Mouse (Mus musculus) heart, embryonic 13.5 days (tissue): ENCODE measurements around the gene Btg3. TPM values are rescaled to one million over a fixed set of nuclear protein-coding genes. Genes with fewer than 3 reads are reported as not detected.
A peak's percentile ranks its signal among the peaks of the same experiment; 100 is the strongest.

Source experiments
- ATAC-seq: fragments of 200-750 bp; cut with Nextera tagmentation; 2 replicates; pipeline ENCODE4 v1.8.0; 2017; ENCODE audit warnings: moderate TSS enrichment; ENCODE audit not compliant: insufficient number of reproducible peaks, low FRiP score, low TSS enrichment; ENCODE audit errors: extremely low read depth
- H3K27ac ChIP-seq: fragments of 300-500 bp; sonication (generic); replicated peaks from 2 replicates; pipeline ENCODE4 v1.5.1; 2015; ENCODE audit warnings: moderate library complexity, mild to moderate bottlenecking, inconsistent platforms
- H3K27me3 ChIP-seq: fragments of 300-500 bp; sonication (generic); replicated peaks from 2 replicates; pipeline ENCODE4 v1.6.1; 2015; ENCODE audit warnings: mild to moderate bottlenecking, inconsistent platforms
- H3K36me3 ChIP-seq: fragments of 300-500 bp; sonication (generic); 2 replicates; pipeline ENCODE4 v1.6.1; 2015; ENCODE audit warnings: mild to moderate bottlenecking, inconsistent platforms
- H3K4me1 ChIP-seq: fragments of 300-500 bp; sonication (generic); 2 replicates; pipeline ENCODE4 v1.6.1; 2015; ENCODE audit warnings: inconsistent platforms
- H3K4me2 ChIP-seq: fragments of 300-500 bp; sonication (generic); 2 replicates; pipeline ENCODE4 v1.6.1; 2015; ENCODE audit warnings: inconsistent platforms, mild to moderate bottlenecking, moderate library complexity
- H3K4me3 ChIP-seq: fragments of 300-500 bp; sonication (generic); 2 replicates; pipeline ENCODE4 v1.5.1; 2015; ENCODE audit warnings: moderate library complexity, mild to moderate bottlenecking, inconsistent platforms
- H3K9ac ChIP-seq: fragments of 300-500 bp; sonication (generic); 2 replicates; pipeline ENCODE4 v1.6.1; 2015; ENCODE audit warnings: inconsistent platforms, mild to moderate bottlenecking, moderate library complexity
- H3K9me3 ChIP-seq: fragments of 300-500 bp; sonication (generic); 2 replicates; pipeline ENCODE4 v1.6.1; 2016; ENCODE audit warnings: inconsistent platforms
- WGBS: fragments of 180-500 bp; shearing (Covaris S2); methylation state at CpG from one replicate; pipeline ENCODE4 v1.1.7; 2015; ENCODE audit warnings: mixed read lengths; 5-methylcytosine and 5-hydroxymethylcytosine counted together
- polyA plus RNA-seq: library from polyadenylated mRNA; unstranded; fragments of >200 nt; fragmentation: Nextera tagmentation; extraction: Ambion mirVana; gene quantifications from 2 replicates; pipeline ENCODE4 v1.2.1, GENCODE M21; 2015

Btg3 gene
- polyA plus RNA-seq, 1 experiment from 2014 or later = 64.5 TPM

DNA sequence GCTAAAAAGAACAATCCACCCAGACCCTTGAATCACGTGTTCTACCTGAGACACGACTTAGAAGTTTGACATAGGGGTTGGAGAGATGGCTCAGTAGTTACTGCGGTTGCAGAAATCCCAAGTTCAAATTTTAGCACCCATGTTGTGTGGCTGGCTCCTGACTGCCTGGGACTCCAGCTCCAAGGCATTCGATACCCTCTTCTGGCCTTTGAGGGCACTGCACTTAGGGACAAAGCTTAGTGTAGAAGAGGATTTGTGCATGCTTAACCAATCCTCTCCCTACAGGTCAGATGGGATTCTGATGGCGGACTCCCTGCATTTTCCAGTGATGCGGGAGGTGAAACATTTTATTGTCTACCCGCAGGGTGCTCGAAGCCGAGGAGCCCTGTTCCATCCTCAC is 60.1 kb downstream of the Btg3 start:
- 69% methylated on average over 9 of the region's 9 CpGs for WGBS
- no peak overlapping the region for H3K9ac ChIP-seq
- H3K27me3 ChIP-seq = no peaks in the 10 kb centered on the region
- no peak overlapping the region; the same call in 1 of the 2 replicates for H3K27ac ChIP-seq
- no peak overlapping the region for H3K4me2 ChIP-seq
- H3K9me3 ChIP-seq = no peaks in the 10 kb centered on the region
- no peak for ATAC-seq
- H3K4me3 ChIP-seq = no peak overlapping the region
- 0 out of 2 replicates have a peak, but pooled peaks cover 2% of the 10 kb centered on the region for H3K36me3 ChIP-seq
- peaks cover 76% of the 10 kb centered on the region for H3K4me1 ChIP-seq

DNA sequence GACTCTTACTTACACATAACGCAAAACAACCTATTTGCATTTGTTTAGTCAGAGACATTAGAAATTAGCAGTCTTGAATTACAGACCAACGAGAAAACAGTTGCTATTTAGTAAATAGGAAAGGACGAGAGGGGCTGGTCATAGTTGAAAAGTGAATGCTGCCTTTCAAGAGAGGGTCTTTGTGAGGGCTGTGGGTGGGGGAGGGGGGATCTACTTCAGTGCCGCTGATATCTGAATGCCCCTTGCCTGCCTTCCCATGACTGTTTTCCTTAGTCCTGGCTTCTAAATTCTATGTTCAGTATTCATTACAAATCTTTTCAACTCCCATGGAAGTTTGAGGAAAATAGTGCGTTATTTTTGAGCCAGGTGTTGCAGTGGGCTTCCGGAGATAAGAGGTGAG is 63.0 kb downstream of the Btg3 start:
- peaks cover 73% of the 10 kb centered on the region for H3K4me1 ChIP-seq
- peak overlapping the region; percentile 67 for H3K9ac ChIP-seq
- peak overlapping the region; percentile 60 for H3K27ac ChIP-seq
- peak overlapping the region; percentile 8; the same call in 1 of the 2 replicates for H3K4me3 ChIP-seq
- no peak for ATAC-seq
- 40% methylated on average over 6 of the region's 6 CpGs for whole genome bisulfite sequencing
- H3K4me2 ChIP-seq = peak overlapping the region; percentile 52
- no peaks in the 10 kb centered on the region for H3K9me3 ChIP-seq
- no peaks in the 10 kb centered on the region for H3K27me3 ChIP-seq
- H3K36me3 ChIP-seq = 0 out of 2 replicates have a peak, but pooled peaks cover 2% of the 10 kb centered on the region

DNA sequence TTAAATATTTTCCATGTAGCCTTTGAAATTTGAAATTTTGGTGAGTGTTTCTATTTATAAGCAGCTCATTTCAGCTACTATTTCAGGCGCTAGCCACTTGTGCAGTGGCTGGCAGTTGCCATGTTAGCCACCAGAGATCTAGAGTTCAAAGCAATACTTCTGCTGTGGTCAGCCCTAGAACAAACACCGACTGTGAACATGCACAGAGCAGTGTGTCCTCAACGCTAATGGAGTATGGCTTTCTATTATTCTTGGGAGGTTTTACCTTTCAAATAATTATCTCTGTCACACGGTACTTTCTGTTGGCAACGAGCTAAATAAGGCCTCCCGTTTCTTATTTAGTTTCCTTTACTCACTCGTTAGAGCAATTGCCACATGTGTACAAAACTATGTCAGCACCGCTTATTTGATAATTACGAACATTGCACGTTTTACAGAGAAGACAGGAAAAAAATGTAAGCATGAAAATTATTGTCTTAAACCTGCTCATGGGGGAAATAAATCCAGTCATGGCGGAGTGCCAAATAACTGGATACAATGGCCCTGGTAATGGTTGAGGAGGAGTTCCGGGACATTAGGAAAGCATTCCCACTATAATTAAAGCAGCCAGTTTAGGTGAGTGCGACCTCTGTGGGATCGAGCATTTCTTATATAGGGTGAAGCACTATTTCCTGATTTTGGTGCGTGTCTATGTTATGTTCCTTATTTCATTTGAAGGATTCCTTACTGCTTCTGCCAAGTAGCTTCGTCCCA is 63.7 kb downstream of the Btg3 start:
- Histone ChIP-seq H3K27ac (peak overlapping the region; percentile 60), H3K9ac (no peak overlapping the region), H3K27me3 (no peaks in the 10 kb centered on the region), H3K9me3 (no peaks in the 10 kb centered on the region), H3K4me3 (no peak overlapping the region), H3K36me3 (0 out of 2 replicates have a peak, but pooled peaks cover 2% of the 10 kb centered on the region), H3K4me2 (peak overlapping the region; percentile 52), H3K4me1 (peaks cover 71% of the 10 kb centered on the region)
- no peak for ATAC-seq
- WGBS = 59% methylated on average over 16 of the region's 16 CpGs

DNA sequence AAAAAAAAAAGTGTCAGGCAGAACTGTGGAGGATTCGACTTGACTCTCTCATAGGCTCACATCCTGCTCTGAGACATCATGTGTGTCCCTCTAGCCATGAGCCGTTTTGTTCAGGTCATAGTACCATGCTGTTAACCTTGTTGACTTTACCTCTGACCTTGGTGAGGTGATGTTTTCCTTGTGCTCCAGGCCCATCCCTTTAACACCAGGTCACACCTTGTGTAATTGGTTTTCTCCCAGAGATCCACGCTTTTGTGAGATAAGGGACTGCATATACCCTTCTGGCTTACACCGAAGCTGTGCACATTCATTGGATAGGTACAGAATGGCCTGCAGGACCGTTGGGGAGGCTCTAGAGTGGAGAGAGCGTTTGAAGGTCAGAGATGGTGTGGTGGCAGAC is 67.7 kb downstream of the Btg3 start:
- no peaks in the 10 kb centered on the region for H3K36me3 ChIP-seq
- H3K27me3 ChIP-seq = no peaks in the 10 kb centered on the region
- no peak overlapping the region for H3K4me3 ChIP-seq
- 53% methylated on average over 6 of the region's 6 CpGs for WGBS
- peaks cover 66% of the 10 kb centered on the region for H3K4me1 ChIP-seq
- no peak overlapping the region for H3K27ac ChIP-seq
- no peak for ATAC-seq
- no peaks in the 10 kb centered on the region for H3K9me3 ChIP-seq
- no peak overlapping the region for H3K4me2 ChIP-seq
- H3K9ac ChIP-seq = no peak overlapping the region

DNA sequence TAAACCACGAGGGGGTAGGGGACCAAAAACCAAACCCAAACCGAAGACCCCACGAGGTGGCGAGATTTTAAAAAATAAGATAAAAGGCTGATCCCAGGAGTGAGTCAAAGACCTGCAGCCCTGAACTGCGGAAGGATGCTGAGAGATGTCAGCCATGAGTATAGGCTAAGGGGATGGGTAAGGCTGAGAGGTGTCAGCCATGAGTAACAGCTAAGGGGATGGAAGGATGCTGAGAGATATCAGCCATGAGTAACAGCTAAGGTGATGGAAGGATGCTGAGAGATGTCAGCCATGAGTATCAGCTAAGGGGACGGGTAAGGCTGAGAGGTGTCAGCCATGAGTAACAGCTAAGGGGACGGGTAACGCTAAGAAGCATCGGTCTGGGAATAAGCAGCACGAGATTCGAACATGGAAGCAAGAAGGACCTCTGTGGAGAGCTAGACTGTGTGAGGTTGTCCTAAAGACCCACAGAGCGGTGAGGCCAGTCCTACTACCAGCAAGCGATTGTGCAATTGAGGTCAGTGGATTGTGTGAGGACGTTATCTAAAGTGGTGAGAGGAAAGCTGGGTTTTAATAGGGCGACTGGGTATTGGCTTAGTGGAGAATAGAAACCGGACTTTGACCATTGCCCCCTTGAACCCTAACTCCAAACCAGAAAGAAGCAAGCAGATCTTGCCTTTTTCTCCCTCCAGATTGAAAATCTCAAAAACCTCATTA is 69.4 kb downstream of the Btg3 start:
- no peak overlapping the region for H3K9ac ChIP-seq
- H3K27me3 ChIP-seq = no peaks in the 10 kb centered on the region
- no peaks in the 10 kb centered on the region for H3K36me3 ChIP-seq
- WGBS = 78% methylated on average over 16 of the region's 16 CpGs
- no peak for ATAC-seq
- no peak overlapping the region for H3K4me2 ChIP-seq
- no peak overlapping the region for H3K4me3 ChIP-seq
- H3K4me1 ChIP-seq = peaks cover 63% of the 10 kb centered on the region
- no peaks in the 10 kb centered on the region for H3K9me3 ChIP-seq
- no peak overlapping the region for H3K27ac ChIP-seq

DNA sequence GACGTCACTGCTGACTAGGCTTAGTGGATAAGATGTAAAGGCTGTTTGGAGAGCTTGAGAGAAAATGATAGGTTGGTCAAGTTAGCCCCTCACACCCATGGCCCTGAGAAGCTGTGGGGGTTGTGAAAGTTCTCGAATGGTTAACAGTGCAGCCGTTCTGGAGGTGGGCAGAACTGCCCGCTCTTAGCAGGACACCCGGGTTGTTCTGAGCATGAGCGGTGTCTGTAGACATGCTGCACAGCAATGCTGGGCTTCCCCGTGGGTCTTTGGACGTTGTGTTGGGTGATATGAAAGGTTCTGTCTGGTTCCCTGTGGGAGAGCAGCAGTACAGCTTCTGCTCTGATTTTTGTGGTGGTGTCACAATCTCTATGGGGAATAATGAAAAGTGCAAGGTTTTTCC is 70.4 kb downstream of the Btg3 start:
- Histone ChIP-seq H3K36me3 (no peaks in the 10 kb centered on the region), H3K9me3 (no peaks in the 10 kb centered on the region), H3K4me1 (peaks cover 55% of the 10 kb centered on the region), H3K4me2 (no peak overlapping the region), H3K9ac (no peak overlapping the region), H3K27ac (no peak overlapping the region), H3K27me3 (no peaks in the 10 kb centered on the region), H3K4me3 (no peak overlapping the region)
- ATAC-seq = no peak
- 74% methylated on average over 8 of the region's 8 CpGs for WGBS

DNA sequence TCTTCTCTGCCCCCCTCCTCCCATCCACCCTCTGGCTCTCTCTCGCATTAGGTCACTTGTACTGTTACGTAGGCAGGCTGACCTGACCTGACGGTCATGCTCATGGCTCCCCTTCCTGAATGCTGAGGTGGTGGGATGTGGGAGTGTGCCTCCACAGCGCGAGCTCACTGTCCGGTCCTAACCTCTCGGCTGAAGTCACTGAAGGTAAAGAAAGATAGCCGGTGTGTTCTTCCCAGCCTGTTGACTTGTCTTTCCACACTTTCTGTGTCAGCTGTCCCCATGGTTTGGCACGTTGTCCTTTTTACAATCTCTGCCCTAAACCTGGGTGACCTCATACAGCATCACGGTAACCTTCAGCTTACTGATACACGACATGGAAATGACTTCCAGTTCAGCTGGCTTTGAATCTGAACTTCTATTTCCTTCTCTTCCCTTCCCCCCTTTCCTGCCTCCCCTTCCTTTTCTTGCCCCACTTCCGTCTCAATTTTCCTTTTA is 71.3 kb downstream of the Btg3 start:
- Histone ChIP-seq H3K27me3 (no peaks in the 10 kb centered on the region), H3K4me1 (peaks cover 55% of the 10 kb centered on the region), H3K4me2 (no peak overlapping the region), H3K27ac (no peak overlapping the region), H3K4me3 (no peak overlapping the region), H3K9me3 (no peaks in the 10 kb centered on the region), H3K36me3 (no peaks in the 10 kb centered on the region), H3K9ac (0 out of 2 replicates have a peak overlapping the region, but pooled peaks have one; percentile 42)
- no peak for ATAC-seq
- 57% methylated on average over 12 of the region's 12 CpGs for WGBS

DNA sequence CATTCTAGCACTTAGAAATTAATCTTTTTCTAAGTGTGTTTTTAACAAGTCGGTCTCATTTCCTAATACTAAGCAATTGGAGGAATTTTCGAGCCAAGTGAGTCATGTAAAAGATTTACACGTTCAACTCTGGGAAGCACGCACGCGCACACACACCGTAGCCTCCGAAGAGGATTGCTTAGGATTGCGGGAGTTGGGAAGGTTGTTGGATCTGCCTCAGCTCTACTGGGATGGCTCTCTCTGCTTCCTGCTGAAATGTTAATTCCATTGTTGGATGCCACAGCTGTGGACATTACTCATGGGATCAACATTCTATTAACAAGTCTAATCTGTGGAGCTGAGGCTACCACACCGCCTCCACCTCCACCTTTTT is 74.3 kb downstream of the Btg3 start:
- peak overlapping the region; percentile 85 for H3K4me2 ChIP-seq
- H3K4me3 ChIP-seq = peak overlapping the region; percentile 88
- H3K4me1 ChIP-seq = peaks cover 42% of the 10 kb centered on the region
- H3K27me3 ChIP-seq = peaks cover 5% of the 10 kb centered on the region; the same call in 1 of the 2 replicates
- H3K9ac ChIP-seq = peak overlapping the region; percentile 93
- WGBS = 5% methylated on average over 10 of the region's 10 CpGs
- H3K36me3 ChIP-seq = no peaks in the 10 kb centered on the region
- H3K27ac ChIP-seq = peak overlapping the region; percentile 86
- ATAC-seq = no peak
- no peaks in the 10 kb centered on the region for H3K9me3 ChIP-seq

DNA sequence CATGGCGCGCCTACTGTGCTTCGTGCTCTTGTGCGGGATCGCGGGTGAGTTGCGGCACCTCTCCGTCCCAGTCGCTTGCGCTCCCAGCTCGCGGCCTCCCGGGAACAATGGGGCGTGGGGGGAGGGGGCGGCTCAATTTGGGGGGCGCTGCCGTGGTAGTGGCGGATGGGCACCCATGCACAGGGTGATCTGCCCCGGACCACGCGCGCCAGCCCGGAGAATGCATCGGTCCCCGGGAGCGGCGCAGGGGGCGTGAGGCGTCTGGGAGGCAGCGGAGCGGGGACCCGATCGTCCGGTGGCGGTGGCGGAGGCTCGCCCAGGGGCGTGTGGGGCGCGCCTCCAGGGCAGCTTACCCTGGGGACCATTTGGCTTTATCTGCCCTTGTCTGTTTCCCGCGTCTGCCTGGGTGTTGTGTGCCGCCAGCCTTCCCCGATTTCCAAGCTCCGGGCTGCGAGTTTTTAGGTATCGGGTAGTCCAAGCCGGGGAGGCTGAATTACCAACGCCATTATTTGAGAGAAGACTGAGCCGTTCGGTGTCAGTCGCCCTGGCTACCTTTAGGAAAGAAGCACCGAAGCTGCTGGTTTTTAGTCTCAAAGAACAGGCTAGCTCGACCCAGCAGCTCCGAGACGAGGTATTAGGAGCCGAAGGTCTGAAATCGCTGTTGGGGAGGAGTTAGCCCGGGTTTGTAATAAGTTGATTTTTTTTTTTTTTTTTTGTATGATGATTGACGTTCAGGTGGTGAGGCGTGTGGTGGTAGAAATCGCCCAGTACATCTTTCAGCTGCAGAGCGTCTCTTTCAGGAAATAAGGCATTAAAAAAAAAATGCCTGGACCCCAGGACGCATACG is 74.9 kb downstream of the Btg3 start:
- H3K9ac ChIP-seq = peak overlapping the region; percentile 93
- peaks cover 39% of the 10 kb centered on the region for H3K4me1 ChIP-seq
- H3K27ac ChIP-seq = peak overlapping the region; percentile 86
- peak overlapping the region; percentile 85 for H3K4me2 ChIP-seq
- no peaks in the 10 kb centered on the region for H3K36me3 ChIP-seq
- H3K4me3 ChIP-seq = peak overlapping the region; percentile 88
- no peak for ATAC-seq
- no peaks in the 10 kb centered on the region for H3K9me3 ChIP-seq
- under 1% methylated on average over 64 of the region's 65 CpGs for WGBS
- H3K27me3 ChIP-seq = peaks cover 5% of the 10 kb centered on the region; the same call in 1 of the 2 replicates

DNA sequence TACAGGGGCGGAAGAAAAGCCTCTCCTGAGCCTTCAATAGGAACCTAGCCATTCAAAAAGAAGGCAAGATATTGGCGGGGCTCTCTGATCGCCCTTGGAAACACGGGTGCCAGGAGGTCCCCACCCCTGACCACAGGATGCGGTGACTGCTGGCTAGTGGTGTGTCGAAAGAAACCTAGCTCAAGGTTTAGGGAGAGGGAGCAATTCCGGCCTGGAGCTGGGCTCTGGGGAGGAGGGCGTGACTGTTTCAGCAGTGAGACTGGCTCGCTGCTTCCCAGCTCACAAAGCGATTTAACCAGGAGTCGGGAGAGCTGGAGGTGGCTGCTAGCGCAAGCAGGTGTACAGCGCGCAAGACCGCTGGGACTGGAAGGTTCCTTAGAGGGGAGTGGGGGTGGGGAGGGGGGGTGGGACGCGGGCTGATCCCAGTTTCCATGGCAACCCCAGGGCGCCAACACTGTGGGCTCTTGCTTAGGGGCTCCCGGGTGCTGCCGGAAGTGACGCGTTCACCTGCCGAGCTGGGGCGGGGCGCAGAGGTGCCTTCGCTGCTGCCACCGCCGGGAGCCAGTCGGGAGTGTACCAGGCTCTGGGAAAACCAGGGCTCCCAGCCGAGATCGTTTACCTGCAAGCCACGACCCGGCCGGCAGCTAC is 75.7 kb downstream of the Btg3 start, which contains the start of gene Cxadr:
TSS of gene Cxadr (plus strand) at position 307 of the 648 bp plus-strand sequence.
- H3K4me3 ChIP-seq = peak within 1 kb of the TSS; percentile 88
- H3K4me2 ChIP-seq = peak within 1 kb of the TSS; percentile 85
- under 1% methylated on average over 32 of the region's 34 CpGs for WGBS
- peaks cover 36% of the 10 kb centered on the region for H3K4me1 ChIP-seq
- ATAC-seq = peak; percentile 72; the same call in 1 of the 2 replicates
- peak within 1 kb of the TSS; percentile 86 for H3K27ac ChIP-seq
- peaks cover 5% of the 10 kb centered on the region; the same call in 1 of the 2 replicates for H3K27me3 ChIP-seq
- no peaks in the 10 kb centered on the region for H3K9me3 ChIP-seq
- H3K36me3 ChIP-seq = no peaks in the 10 kb centered on the region
- peak within 1 kb of the TSS; percentile 93 for H3K9ac ChIP-seq
